Mouse (Mus musculus) splenic B cell, adult 2 months (primary cell): ENCODE measurements around the gene Nsg2.
"Not testable (repeated sequence)": the region's sequence is repeated elsewhere in the genome, so short reads cannot be mapped to it uniquely, and the experiment has no call there.

Experiments used
- DNase-seq: peaks from one replicate; pipeline ENCODE4 v3.0.0-alpha.2; 2011; ENCODE audit warnings: low read depth, low spot score
- H3K27me3 ChIP-seq: 2 replicates; pipeline ENCODE4 v1.6.1; 2012; ENCODE audit warnings: mild to moderate bottlenecking, low read length, moderate library complexity, mixed read lengths; ENCODE audit not compliant: control insufficient read depth, poor library complexity, insufficient read depth, severe bottlenecking
- H3K36me3 ChIP-seq: 2 replicates; pipeline ENCODE4 v1.6.1; 2012; ENCODE audit warnings: mild to moderate bottlenecking, low read length, moderate library complexity, mixed read lengths; ENCODE audit not compliant: control insufficient read depth, poor library complexity, insufficient read depth, severe bottlenecking

Nsg2 gene

DNA sequence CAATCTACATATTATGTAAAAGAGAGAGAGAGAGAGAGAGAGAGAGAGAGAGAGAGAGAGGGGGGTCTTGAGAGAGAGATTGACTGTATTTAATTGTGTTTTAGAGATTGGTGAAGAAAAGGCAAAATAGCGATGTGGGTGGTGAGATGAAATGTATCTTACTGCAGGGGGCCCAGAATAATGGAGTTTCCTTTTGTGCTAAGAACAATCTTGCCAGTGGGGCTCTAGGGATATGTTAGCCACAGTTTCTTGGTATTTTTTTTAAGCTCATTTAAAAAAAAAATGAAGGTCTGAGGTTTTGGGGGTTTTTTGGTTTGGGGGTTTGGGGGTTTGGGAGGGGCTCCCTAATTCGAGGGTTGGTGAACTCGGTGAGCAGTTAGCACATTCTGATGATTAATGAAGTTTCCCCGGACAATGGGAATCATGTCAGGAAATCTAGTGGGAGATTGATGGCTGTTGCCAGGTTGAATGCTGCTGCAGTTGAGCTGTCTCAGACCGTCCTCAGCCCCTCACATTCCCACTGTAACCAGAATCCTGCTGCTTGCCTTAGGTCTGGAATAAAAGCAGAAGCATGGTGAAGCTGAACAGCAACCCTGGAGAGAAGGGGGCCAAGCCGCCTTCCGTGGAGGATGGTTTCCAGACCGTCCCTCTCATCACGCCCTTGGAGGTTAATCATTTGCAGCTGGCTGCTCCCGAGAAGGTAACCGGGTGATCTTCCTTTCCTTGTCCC, 1.1 kb downstream of the Nsg2 start:
- DNase-seq = no peak
- Histone ChIP-seq H3K27me3 (no peaks in the 10 kb centered on the region), H3K36me3 (no peaks in the 10 kb centered on the region)

DNA sequence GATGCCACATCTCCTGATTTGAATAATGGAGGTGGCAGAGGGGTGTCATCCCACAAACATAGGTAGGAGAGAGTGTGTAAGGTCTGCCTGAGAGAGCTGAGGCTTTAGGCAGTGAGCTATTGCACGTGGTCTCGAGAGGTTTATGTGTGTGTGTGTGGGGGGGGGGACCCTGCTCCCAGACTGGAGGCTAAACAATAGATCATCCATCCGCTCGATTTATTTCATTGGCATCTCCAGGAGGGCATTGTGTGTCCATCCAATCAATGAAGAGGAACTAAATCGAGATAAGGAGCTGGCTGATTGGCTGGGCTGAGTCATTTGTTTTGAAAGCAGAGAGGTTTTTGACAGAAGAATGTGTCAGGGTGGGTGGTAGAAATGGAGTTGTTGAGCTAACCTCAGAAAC, 2.4 kb downstream of the Nsg2 start:
- Histone ChIP-seq H3K36me3 (no peaks in the 10 kb centered on the region), H3K27me3 (no peaks in the 10 kb centered on the region)
- DNase-seq = no peak

DNA sequence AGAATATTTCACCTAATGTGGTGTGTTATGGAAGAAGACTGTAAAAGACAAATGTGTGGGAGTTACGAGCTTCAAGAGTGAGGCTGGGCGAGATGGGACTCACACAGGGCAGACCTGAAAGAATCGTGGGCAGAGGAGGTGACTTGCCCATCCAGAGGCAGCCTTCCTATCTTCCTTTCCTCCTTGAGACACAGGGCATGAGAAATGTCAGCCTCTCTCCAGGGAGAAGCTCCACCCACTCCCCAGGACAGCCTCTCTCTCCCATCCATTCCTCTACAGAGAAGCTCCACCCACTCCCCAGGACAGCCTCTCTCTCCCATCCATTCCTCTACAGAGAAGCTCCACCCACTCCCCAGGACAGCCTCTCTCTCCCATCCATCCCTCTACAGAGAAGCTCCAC, 7.8 kb downstream of the Nsg2 start:
- not testable (repeated sequence) for H3K36me3 ChIP-seq, H3K27me3 ChIP-seq

DNA sequence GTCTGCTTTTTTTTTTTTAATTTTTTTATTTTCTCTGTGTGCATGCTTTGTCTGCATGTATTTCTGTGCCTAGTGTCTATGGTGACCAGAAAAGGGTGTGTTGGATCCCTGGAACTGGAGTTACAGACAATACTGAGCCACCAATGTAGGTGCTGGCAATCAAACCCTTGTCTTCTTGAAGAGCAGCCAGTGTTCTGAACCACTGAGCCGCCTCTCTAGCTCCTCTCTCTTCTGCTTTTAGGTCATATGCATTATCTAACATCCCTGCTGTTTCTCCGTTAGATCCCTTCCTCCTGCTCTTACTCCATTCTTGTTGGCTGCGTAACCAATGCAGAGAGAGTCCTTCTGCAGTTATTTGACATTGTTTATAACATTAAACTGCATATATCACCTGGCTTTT, 8.6 kb downstream of the Nsg2 start:
- no peak for DNase-seq
- H3K27me3 ChIP-seq = no peaks in the 10 kb centered on the region
- H3K36me3 ChIP-seq = no peaks in the 10 kb centered on the region

More for the DNA sequence above, 7.8 kb downstream of the Nsg2 start:
- not testable (repeated sequence) for DNase-seq

DNA sequence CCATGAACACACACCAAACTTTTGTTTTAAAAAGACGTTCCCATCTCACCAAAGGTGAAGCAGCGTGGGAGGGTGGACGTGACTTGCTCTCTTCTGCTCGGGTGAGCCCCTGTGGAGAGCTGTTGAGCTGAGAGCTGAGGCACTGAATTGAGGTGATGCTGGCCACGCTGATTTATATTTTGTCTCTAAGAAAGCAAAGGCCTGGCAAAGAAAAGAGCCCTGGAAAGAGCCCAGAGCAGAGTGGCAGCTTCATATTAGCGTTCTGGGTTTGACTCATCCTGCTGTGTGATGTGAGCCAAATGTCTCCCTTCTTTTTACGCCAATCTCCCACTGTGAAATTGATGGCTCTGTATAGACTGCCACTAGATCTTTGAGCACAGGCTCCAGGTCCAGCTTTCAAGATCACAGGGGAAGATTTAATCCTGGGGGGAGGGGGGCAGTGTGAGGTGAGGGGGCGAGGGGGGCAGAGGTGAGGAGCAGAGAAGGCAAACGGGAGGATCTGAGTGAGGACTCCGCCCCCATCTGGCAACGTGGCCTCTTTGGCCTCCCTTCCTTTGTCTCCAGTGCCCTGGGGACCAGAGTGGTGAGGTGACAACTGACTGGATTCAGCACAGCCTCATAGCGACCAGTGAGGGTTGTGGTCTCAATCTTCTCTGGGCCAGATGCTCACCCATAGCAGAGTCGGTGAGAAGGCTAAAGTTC, 9.8 kb downstream of the Nsg2 start:
- Histone ChIP-seq H3K36me3 (no peaks in the 10 kb centered on the region), H3K27me3 (no peaks in the 10 kb centered on the region)
- DNase-seq = no peak

DNA sequence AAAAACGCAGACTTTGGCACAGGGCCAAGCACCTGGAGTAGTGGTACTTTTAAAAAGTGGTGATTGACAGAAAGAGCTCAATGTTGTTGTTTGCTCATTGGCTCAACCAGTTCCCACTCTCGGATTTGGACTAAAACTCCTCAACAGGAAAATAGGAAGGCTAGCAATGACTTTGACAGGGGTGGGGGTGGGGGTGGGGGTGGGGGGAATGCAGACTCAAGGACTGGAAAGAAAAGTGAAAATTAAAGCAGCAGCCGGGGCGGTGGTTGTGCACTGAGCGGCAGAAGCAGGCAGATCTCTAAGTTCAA, 10.4 kb downstream of the Nsg2 start:
- Histone ChIP-seq H3K36me3 (no peaks in the 10 kb centered on the region), H3K27me3 (no peaks in the 10 kb centered on the region)
- no peak for DNase-seq

DNA sequence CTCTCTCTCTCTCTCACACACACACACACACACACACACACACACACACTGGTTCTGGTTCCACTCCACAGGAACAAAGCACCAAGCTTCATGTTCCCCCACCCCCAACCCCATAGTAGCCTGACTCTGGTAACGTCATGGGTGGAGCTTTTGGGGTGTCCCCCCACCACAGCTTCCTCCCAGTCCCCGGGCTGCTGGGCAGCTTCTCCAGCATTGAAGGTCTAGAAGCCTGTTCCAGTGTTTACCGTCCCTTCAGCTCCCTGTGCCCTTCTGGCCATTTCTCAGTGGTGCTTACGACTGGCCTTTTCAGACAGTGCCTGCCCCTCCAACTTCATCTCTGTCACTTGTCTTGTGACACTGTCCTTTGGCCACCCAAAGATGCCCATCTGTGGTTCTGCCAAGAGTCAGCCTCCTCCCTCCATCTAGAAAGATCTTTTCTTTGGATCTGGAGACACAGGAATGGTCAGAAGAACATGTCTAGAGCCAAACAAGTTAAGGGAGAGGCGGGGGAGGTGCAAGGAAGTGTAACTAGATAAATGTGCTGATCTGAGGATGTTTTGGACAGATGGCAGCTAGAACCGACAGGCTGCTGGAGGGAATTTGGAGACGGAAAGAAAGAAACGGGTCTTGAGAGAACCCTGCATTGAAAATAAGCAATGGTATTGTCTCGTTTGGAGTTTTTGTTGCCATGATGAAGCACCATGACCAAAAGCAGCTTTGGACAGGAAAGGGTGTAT, 11.8 kb downstream of the Nsg2 start:
- Histone ChIP-seq H3K27me3 (no peaks in the 10 kb centered on the region), H3K36me3 (no peaks in the 10 kb centered on the region)
- peak; percentile 26 for DNase-seq

DNA sequence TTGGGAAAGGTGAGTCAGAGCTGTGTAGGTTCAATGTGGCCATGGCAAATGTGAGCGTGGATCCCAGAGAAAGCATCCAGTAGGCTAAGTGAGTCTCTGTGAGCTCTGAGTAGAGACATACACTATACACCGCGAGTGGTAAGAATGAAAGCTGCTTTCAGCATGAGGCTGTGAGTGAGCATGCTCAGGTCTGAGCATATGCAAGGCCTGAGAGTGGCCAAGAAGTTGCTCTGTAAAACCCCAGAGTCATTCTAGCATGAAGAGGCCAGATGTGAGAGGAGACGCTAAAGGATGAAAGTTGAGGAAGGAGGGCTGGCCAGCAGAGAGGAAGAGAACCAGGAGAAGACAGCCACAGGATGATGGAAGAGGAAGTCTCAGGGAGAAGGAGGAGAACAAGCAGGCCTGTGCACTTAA, 12.8 kb downstream of the Nsg2 start:
- no peak for DNase-seq
- Histone ChIP-seq H3K27me3 (no peaks in the 10 kb centered on the region), H3K36me3 (no peaks in the 10 kb centered on the region)

DNA sequence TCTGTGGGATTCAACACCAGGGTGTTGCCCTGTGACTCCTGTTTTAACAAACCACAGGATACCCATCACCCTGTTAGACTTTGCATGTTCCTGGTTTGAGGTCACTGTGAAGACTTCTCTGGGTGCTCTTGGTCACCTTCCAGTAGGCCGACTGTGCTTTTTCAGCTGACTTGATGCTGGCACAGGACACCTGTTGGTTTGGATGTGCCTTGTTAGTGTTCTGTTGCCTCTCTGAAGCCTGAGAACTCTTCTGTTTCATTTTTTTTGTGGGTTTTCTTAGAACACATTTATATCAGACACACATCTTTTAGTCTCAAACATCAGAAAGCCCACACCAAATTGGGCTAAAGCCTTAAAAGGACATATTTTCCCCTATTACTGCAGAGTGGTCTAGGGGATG, 13.3 kb downstream of the Nsg2 start:
- no peaks in the 10 kb centered on the region for H3K27me3 ChIP-seq
- no peaks in the 10 kb centered on the region for H3K36me3 ChIP-seq
- no peak for DNase-seq

DNA sequence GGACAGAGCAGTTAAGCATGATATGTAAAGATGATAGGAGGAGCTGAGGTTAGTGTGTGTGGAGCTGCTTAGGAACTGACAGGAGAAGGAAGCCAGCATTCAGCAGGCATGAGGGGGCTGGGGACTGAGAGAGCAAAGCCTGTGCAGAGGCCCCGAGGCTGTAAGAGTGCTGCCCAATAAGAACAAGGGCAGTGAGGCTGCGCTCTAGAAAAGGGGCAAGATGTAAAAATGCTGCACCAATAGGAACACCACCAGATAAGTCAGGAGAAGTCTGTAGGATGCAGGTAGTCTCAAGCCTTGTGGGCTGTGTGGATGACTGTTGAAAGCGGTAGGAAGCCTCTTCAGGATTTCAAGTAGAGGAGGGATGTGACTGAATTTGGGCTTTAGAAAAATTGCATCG, 17.9 kb downstream of the Nsg2 start:
- Histone ChIP-seq H3K36me3 (no peaks in the 10 kb centered on the region), H3K27me3 (no peaks in the 10 kb centered on the region)
- DNase-seq = no peak

DNA sequence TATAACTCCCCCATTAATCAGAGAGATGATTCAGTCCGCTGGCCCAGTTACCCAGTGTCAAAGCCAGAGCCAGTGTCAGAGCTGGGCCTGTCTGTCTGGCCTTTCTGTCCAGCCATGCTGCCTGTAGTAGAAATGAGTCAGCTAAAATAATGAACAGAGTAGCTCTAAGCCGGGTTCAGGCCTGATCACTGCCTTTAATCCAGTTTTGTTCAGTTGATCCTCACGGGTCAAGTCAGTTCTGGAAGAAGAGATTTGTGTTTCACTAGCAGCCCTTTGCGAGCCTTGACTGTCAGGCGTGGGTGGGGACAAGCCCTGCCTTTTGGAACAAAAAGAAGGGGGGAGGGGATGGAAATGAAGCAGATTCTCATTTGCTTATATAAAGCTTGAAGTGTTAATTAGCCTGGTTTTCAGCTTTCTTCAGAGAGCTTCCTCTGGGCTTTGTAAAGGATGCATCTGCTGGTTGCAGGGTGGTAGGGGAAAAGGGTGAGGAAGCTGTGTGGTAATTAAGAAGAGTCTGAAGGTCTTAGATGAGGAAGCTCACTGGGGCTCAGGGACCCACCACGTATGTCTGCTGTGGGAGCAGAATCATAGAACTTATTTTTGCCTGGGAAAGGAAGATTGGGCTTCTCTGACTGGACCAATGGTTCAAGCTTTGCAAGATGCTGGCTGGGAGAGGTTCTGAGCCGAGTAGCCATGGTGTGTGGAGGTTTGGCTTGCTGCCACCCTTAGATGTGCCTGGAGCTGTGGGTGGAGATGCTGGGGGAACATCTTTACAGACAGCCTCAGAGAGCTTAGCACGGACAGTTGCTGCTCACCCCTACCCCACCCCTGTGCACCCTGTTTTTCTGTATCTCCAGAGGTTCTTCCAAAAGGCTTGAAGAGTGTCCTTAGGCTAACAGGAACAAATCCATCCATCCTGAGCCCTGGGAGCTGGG, 20.0 kb downstream of the Nsg2 start:
- no peaks in the 10 kb centered on the region for H3K27me3 ChIP-seq
- no peaks in the 10 kb centered on the region for H3K36me3 ChIP-seq
- peak; percentile 32 for DNase-seq

DNA sequence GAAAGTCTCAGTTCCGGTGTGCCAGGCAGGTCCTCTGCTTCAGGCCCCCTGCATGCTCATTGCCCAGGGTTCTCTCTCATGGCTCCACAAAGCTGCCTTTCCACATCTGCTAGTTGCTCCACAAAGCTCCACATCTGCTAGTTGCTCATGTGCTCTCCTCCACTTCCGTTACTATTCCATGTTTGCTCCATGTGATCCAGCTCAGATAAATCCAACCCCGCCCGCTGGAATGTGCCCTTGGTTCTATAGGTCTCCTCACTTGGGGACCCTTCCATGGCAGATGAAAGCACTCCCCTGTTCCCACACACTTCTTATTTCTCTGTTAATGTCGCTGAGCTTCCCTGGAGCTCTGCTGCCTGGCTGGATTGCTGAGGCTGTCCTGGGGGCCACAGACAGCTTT, 26.4 kb downstream of the Nsg2 start:
- Histone ChIP-seq H3K36me3 (no peaks in the 10 kb centered on the region), H3K27me3 (no peaks in the 10 kb centered on the region)
- DNase-seq = no peak

DNA sequence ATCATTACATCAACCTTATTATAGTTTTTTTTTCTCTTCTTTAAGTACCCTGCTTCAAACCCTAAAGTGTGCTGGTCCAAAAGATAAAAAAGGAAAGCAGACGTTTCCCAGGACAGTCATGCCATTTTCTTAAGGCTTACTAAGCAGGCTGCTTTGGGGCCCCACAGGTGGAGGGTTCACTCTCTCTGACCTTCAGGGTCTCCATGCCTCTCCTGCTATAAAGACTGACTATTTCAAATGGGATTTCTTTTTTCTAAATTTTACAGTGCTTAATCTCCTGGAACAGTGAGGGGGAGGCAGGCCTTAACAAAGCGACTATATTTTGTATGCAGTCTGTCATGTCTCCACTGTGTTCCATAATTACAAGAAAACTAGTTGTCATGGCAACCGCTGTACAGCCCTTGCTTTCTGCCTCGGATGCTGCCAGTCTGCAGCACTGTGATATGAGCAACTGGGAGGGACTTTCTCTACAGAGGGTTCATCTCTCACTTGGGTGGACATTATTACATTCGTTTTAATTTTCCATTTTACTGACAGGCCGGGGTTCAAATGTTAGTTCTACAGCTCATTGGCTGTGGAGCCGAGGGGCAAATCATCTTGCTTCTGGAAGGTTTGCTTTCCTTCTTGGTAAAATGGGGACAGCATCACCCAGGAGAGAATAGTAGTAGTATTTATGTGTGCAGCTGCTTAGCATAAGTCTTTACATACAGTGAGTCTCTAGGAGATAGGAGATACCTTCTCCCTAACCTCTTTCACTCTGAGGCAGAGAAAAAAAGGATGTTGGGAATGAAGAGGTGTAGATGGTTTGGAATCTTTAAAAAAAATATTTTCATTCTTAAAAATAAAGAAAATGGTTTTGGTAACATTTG, 27.4 kb downstream of the Nsg2 start:
- DNase-seq = no peak
- H3K36me3 ChIP-seq = no peaks in the 10 kb centered on the region
- H3K27me3 ChIP-seq = no peaks in the 10 kb centered on the region

DNA sequence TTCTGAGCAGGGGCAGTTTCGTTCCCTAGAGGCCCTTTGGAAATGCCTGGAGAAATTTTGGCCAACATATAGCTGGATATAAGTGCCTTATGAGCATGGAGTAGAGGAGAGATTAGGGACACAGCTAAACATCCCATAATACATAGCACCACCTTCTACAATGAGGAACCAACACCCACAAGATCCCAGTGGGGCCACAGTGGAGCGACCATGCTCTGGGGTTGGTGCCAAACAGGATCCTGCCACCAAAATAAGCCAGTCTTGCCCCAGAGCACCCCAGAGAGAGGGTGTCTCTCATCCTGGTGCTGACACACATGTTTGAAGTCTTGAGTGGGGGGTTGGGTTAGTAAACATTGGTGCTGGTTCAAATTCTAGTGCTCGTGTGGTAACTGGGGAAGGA, 28.3 kb downstream of the Nsg2 start:
- no peaks in the 10 kb centered on the region for H3K27me3 ChIP-seq
- H3K36me3 ChIP-seq = no peaks in the 10 kb centered on the region
- no peak for DNase-seq
